Mouse (Mus musculus) layer of hippocampus, adult 9-10 months (tissue): ENCODE data around the gene Col4a3.

Experiments
- DNase-seq: peaks from one replicate; pipeline ENCODE4 v3.0.0; 2022; ENCODE audit warnings: low spot score

Col4a3 gene

DNA sequence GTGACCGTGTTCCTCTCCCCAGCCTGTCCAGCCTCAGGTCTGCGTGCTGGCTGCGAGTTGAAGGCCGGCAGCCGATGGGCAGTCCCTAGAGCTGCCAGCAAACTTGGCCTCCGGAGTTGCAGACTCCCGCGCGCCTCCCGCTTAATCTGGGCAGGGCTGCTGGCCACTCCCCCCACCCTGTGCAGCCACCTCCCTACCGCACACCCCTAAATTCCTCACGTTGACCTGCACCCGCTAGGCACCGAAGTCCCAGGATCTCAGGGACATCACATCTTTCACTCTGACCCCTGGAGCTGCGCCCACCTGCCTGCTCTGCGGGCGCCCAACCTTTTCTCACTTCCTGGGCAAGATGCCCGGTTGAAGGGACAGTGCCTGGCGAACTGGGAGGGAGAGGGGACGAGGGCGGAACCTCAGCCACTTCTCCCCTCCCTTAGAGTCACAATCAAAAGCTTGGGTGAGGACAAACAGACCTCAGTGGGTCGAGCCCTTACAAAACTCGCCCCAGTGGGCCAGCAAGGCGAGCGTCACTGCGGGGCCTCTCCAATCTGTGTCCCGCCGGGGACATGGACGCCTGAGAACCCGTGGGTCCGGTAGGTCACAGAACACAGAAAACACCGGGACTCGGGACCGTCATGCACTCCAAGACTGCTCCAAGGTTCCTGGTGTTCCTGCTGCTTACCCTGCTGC is at the start of gene Col4a3, which contains the start of gene Col4a4:
TSS of gene Col4a3 (plus strand) at position 209 of the 687 bp plus-strand sequence.
TSS of gene Col4a4 (minus strand) at position 137 of the 687 bp plus-strand sequence.
- no peak for DNase-seq

DNA sequence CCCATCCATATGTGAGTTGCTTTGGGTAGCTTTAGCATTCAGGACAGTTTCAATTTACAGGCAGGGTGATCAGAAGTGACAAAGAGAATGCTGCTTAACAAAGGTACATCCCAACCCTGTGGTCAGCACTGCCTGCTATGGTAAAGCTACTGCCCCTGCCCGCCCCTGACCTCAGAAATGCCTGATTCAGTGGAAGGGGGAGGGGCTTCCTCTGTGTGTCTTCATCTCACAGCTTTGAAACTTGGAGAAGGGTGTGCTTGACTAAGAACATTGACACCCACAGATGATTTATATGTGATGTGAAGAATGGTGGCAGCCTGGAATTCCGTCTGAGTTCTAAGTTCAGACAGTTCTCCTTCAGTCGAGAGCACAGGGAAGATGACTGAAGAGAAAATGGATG is 48.9 kb upstream of the Col4a3 start:
- no peak for DNase-seq

DNA sequence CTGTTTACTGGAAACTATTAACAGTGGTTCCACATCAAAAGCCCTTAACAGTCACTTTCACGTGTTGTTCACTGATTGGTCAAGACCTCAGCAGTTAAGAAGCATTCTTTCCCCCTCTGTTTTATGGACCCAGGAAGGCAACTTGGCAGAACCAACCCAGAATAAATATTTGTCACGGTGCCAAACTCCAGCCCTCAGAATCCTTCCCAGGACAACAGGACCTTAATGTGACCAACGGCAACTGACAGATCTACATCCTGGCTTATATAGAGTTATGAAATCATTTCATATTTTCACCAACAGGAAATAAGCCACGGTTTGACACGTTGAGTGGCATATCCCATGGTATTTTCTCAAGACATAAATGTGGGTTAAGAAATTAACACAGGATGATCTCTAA is 46.7 kb upstream of the Col4a3 start:
- DNase-seq: no peak

DNA sequence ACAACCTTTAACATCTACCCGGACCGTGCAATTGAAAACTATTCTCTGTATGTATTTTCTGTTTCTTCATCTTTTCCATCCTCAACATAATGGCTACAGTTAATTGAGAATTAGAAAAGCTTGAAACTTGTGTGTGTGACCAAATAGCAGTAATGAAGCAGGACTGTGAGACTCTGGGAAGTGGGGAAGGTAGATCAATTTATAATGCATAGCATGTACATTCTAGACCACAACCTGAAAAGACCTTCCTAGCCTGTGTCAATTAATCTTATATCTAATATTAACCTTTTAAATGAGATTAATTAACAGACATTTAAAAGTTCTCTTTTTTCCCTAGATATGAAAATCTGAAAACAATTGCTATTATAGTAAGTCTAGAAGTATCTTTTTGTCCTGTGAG is 42.8 kb upstream of the Col4a3 start:
- DNase-seq: no peak

DNA sequence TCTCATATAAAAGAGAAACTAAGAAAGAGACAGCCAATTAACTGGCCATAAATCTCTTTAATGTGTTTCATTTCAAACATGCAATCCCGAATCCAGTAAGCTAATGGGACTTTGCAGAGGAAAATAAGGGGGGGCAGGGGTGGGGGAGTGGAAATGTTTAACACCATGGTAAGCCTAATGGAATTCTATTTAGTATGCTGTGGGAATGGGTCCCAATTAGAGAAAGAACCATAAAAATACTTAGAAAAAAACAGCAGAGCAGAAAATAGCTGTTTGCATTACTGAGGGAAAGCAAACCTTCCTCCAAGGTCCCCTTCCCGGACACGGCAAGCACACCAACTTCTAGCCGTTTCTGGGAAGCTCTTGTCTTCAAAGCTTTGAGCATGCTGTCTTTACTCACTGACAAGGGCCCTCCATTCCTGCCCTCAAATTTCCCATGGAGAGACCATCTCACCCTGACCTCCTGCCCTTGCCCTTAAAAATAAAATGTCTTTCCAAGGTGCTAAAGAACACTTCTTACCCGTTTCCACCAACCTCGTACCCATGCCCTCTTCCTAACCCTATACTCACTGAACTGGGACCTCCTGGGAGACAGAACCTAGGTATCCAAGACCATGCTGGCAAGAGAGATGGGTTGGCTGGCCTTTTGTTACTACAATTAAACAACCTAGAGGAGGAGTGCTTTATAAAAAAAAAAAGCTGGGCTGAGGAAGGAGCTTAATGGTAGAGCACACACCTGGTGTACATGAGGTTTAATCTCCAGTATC is 42.1 kb upstream of the Col4a3 start:
- no peak for DNase-seq

GRCm38 (mm10) chr1:82545199-82545960 is 41.3 kb upstream of the Col4a3 start:
- no peak for DNase-seq

- no peak for DNase-seq
Observed at GRCm38 (mm10) chr1:82554443-82554850, 32.3 kb upstream of the Col4a3 start.

DNA sequence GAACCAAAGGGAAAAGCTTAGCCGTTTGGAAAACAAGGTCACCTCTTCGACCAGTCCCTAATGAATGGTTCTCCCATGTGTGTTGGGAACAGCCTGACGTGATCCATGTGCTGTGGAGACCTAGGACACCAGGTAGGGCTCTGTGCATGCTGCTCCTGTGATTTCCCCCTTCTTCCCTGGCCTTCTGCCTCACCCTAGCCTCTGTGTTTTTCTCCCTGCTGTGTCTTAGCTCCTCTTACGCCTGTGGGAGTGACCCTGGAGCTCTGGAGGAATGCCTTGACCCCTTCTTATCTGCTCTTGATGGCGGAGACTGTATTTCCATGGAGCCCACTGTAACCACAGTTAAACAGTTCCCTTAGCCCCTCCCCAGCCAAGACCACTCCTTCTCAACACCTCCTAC is 31.8 kb upstream of the Col4a3 start:
- DNase-seq: no peak

DNA sequence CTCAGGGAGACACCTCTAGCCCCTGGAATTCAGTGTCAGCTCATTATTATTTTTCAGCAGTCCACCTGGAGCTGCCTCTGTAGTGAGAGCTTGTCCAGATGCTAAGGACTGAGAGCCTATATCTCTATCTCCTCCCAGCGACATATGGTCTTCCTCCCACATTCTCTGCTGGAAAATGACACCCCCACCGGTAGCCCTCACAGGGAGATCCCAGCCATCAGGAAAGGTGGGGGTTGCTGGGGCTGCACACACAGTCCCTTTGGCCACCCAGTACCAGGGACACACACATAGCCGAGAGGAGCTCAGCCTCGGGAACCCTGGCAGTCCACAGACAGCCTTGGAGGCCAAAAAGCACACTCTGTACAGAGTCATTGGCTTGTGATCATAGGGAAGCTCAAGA is 26.5 kb upstream of the Col4a3 start:
- no peak for DNase-seq

GRCm38 (mm10) chr1:82569405-82569804 is 17.3 kb upstream of the Col4a3 start:
- DNase-seq: no peak

GRCm38 (mm10) chr1:82571758-82572157 is 15.0 kb upstream of the Col4a3 start:
- DNase-seq: no peak

GRCm38 (mm10) chr1:82575681-82576080 is 11.0 kb upstream of the Col4a3 start:
- no peak for DNase-seq

- no peak for DNase-seq
Observed at GRCm38 (mm10) chr1:82576182-82576581, 10.5 kb upstream of the Col4a3 start.

GRCm38 (mm10) chr1:82577339-82577738 is 9.4 kb upstream of the Col4a3 start:
- no peak for DNase-seq

GRCm38 (mm10) chr1:82577915-82578314 is 8.8 kb upstream of the Col4a3 start:
- no peak for DNase-seq

GRCm38 (mm10) chr1:82578320-82578719 is 8.4 kb upstream of the Col4a3 start:
- DNase-seq: no peak

- no peak for DNase-seq
Observed at GRCm38 (mm10) chr1:82585981-82586380, 740 bp upstream of the Col4a3 start.

- DNase-seq: no peak
Observed at GRCm38 (mm10) chr1:82590266-82590665, 3.5 kb downstream of the Col4a3 start.

- DNase-seq: no peak
Observed at GRCm38 (mm10) chr1:82596864-82597596, 10.3 kb downstream of the Col4a3 start.

DNA sequence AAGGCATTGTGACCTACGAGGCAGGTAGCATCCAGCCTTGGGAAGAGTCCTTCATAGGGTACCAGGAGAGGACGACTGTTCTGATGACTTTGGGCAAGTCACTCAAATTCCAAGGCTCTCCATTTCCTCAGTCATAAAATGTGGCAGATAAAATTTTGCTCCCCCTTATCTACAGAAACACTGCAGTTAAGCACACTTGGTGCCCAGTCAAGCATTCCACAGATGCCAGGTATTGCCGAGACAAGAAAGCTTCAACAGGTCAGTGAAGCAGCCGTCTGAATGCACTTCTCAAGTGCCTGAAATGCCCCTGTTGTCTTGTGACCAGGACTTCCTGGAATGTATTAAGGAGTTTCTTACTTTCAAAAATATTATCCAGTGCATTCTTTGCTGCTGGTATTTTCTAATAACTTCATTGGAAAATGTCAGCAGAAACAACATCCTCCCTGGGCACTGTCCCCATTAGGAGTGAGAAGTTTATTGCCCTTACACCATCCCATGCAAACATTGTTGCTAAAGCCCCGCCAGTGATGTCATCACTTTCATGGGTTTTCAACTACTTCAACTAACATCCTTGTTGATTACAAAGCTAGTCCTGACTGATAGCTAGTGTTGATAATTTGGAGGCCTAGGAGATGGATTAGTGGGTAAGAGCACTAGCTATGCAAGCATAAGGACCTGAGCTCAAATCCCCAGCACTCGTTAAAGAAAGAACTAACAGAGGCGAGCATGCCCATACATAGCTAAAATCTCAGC is 16.7 kb downstream of the Col4a3 start:
- no peak for DNase-seq

DNA sequence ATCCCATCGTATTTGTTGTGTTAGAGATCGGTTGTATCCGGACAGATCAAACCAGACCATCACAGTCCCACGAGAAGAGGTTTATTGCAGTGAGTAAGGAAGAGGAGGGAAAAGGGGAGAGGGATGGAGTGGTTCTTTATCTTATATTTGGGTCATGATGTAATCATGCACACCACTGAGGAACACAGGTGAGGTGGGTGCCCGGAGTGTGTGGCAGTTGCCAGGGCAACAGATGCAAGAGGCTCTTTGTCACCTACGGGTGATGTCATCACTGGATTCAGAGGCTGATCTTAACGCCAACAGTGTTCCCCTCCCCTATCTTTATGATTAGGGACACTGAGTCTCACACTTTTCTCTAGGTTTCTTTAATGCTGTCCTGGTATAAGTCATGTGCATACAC is 18.6 kb downstream of the Col4a3 start:
- DNase-seq: no peak
